Mouse (Mus musculus) WW6 (cell line): ENCODE data around the gene Acsm4.

Experiments used
- DNase-seq: peaks from one replicate; pipeline ENCODE4 v3.0.0-alpha.2; 2013; ENCODE audit warnings: low read depth, low spot score

The Acsm4 gene

GRCm38 (mm10) chr7:119762166-119762697 lies 72.4 kb downstream of the Acsm4 start:
- DNase-seq = no peak
